Mouse (Mus musculus) forebrain, embryonic 10.5 days (tissue): ENCODE measurements around the gene Vapa. TPM values are rescaled to one million over a fixed set of nuclear protein-coding genes. Genes with fewer than 3 reads are reported as not detected.

ENCODE experiments used
- DNase-seq: peaks from one replicate; pipeline ENCODE4 v3.0.0-alpha.2; 2017; ENCODE audit warnings: low spot score; ENCODE audit errors: extremely low spot score
- H3K27ac ChIP-seq: fragments of 300-500 bp; sonication (generic); 2 replicates; pipeline ENCODE4 v1.5.1; 2016; ENCODE audit warnings: mild to moderate bottlenecking
- H3K27me3 ChIP-seq: fragments of 300-500 bp; sonication (generic); 2 replicates; pipeline ENCODE4 v1.6.1; 2016; ENCODE audit warnings: mild to moderate bottlenecking; ENCODE audit not compliant: poor library complexity, severe bottlenecking
- H3K36me3 ChIP-seq: fragments of 300-500 bp; sonication (generic); replicated peaks from 2 replicates; pipeline ENCODE4 v1.6.1; 2016; ENCODE audit warnings: mild to moderate bottlenecking, moderate library complexity
- H3K4me1 ChIP-seq: fragments of 300-500 bp; sonication (generic); 2 replicates; pipeline ENCODE4 v1.6.1; 2016
- H3K4me3 ChIP-seq: fragments of 300-500 bp; sonication (generic); 2 replicates; pipeline ENCODE4 v1.5.1; 2016; ENCODE audit warnings: mild to moderate bottlenecking, moderate library complexity
- H3K9me3 ChIP-seq: fragments of 300-500 bp; sonication (generic); 2 replicates; pipeline ENCODE4 v1.6.1; 2016; ENCODE audit warnings: mild to moderate bottlenecking, moderate library complexity
- WGBS: fragments of 180-500 bp; shearing (Covaris S2); methylation state at CpG from one replicate; pipeline ENCODE4 v1.1.7; 2016; 5-methylcytosine and 5-hydroxymethylcytosine counted together
- polyA plus RNA-seq: library from polyadenylated mRNA; unstranded; fragments of >200 nt; fragmentation: Nextera tagmentation; extraction: Ambion mirVana; gene quantifications from 2 replicates; pipeline ENCODE4 v1.2.1, GENCODE M21; 2016

The Vapa gene
- polyA plus RNA-seq, 1 experiment from 2014 or later: 159 TPM

DNA sequence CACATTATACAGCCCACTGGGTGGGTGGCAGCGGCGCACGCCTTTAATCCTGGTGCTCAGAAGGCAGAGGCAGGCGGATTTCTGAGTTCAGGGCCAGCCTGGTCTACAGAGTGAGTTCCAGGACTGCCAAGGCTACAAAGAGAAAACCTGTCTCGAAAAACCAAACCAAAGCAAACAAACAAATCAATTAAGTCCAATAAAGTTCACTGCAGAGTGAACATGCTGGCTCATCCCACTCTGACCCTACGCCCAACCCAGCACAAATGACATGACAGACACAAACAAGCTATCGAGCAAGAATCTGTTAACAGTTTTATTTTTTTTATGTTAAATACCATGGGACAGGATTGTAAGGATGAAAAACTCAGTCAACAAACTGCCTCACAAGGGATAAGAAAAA is 33.6 kb downstream of the Vapa start:
- no peaks in the 10 kb centered on the region for H3K9me3 ChIP-seq
- no peak overlapping the region for H3K4me3 ChIP-seq
- no peak for DNase-seq
- H3K36me3 ChIP-seq: peaks cover 51% of the 10 kb centered on the region
- 94% methylated on average over 7 of the region's 7 CpGs for WGBS
- no peaks in the 10 kb centered on the region for H3K27me3 ChIP-seq
- no peaks in the 10 kb centered on the region for H3K4me1 ChIP-seq
- no peak overlapping the region for H3K27ac ChIP-seq

DNA sequence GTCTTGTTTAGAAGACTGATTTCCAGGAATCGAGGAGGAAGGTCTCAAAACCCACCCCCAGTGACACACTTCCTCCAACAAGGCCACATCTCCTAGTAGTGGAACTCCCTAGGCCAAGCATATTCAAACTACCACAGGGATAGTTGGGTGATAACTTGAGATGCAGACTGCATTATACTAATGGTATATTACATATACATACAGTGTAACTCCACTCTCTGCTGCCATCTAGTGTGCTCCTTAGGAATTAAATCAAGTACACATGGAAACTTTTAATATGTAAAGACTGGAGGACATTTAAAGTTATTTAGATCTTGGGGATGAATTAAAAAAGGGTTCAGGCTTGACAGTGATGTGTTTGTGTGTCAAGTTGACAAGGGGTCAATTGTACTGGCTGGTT is 38.0 kb downstream of the Vapa start:
- Histone ChIP-seq H3K36me3 (peaks cover 20% of the 10 kb centered on the region), H3K9me3 (no peaks in the 10 kb centered on the region), H3K27ac (no peak overlapping the region), H3K4me1 (no peaks in the 10 kb centered on the region), H3K27me3 (no peaks in the 10 kb centered on the region), H3K4me3 (no peak overlapping the region)
- no peak for DNase-seq
- WGBS: 85% methylated on average over 1 of the region's 1 CpGs

DNA sequence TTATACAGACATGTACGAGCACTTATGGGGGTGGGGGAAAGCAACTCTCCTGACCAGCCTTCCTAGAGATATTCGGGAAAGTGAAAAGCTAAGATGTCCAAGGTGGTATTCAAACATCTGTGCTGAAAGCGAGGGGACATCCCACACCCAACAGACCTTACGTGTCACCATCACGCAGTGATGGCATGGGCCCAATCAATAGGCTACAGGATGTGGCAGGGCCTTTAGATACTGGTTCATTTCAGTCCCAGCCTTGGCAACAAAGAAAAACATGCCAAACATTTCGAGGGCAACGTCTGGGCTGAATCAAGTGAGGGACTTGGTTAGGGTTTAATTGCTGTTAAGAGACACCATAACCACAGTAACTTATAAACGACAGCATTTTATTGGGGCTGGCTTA is 38.5 kb downstream of the Vapa start:
- Histone ChIP-seq H3K27ac (no peak overlapping the region), H3K4me3 (no peak overlapping the region), H3K36me3 (peaks cover 15% of the 10 kb centered on the region), H3K4me1 (no peaks in the 10 kb centered on the region), H3K27me3 (no peaks in the 10 kb centered on the region), H3K9me3 (no peaks in the 10 kb centered on the region)
- DNase-seq: no peak
- 90% methylated on average over 8 of the region's 8 CpGs for WGBS

DNA sequence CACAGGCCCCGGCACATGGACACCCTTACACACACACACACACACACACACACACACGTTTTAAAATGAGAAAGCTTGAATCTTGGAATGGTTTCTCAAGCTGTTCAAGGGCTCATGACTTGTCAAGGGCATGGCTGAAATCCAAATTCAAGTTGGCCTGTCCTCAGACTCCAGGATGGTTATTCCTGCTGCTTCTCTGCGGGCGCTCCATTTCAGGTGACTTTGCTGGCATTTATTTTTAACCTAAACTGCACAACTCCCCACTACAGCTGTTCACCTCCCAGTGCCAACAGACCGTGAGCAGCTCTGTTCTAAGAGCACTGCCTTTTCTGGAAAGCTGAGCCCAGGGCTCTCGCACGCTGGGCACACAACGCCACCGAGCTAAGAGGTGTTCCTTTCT is 41.5 kb downstream of the Vapa start:
- DNase-seq: no peak
- Histone ChIP-seq H3K9me3 (no peaks in the 10 kb centered on the region), H3K4me1 (no peaks in the 10 kb centered on the region), H3K4me3 (no peak overlapping the region), H3K36me3 (no peaks in the 10 kb centered on the region; the same call in 1 of the 2 replicates), H3K27ac (no peak overlapping the region), H3K27me3 (no peaks in the 10 kb centered on the region)
- WGBS: 89% methylated on average over 9 of the region's 9 CpGs

DNA sequence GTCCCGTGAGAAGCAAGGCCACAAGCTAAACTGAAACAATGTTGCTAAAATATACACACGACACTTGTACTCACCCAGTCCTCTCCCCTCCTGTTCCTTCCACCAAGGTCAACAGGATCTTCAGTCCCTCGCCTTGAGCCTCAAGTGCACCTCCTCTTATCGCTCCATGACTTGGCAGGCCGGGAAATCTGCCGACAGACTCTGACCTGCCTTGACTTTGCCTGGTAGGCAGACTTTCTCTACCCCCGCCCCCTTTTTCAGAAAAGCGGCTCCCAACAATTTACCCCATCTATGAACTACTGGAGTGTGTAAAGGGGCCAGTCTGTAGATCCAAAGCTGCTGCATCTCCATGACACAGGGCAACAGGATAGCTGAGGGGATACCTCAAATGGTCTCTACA is 41.9 kb downstream of the Vapa start:
- Histone ChIP-seq H3K4me3 (no peak overlapping the region), H3K4me1 (no peaks in the 10 kb centered on the region), H3K9me3 (no peaks in the 10 kb centered on the region), H3K27me3 (no peaks in the 10 kb centered on the region), H3K36me3 (no peaks in the 10 kb centered on the region; the same call in 1 of the 2 replicates), H3K27ac (no peak overlapping the region)
- 95% methylated on average over 8 of the region's 8 CpGs for WGBS
- no peak for DNase-seq

DNA sequence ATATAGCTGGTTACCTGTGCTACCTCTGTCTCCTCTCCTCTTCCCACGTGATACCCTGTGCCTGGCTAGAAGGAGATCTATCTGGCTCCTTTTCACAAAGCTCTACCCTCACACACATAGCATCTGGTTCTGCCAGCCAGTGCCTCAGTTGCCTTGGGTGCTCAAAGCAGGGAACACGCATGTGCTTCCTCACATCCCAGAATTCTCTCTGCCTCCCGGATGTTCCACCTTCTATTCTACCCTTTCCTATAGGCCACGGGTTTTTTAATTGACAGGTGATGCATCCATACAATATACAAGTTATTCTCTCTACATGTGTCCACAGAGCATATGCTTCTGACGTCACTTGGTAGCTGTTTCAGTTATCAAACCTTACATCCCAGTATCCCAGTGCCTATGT is 49.2 kb downstream of the Vapa start:
- Histone ChIP-seq H3K27ac (no peak overlapping the region), H3K36me3 (no peaks in the 10 kb centered on the region), H3K4me1 (no peaks in the 10 kb centered on the region), H3K27me3 (no peaks in the 10 kb centered on the region), H3K9me3 (no peaks in the 10 kb centered on the region), H3K4me3 (no peak overlapping the region)
- WGBS: 74% methylated on average over 5 of the region's 5 CpGs
- no peak for DNase-seq

DNA sequence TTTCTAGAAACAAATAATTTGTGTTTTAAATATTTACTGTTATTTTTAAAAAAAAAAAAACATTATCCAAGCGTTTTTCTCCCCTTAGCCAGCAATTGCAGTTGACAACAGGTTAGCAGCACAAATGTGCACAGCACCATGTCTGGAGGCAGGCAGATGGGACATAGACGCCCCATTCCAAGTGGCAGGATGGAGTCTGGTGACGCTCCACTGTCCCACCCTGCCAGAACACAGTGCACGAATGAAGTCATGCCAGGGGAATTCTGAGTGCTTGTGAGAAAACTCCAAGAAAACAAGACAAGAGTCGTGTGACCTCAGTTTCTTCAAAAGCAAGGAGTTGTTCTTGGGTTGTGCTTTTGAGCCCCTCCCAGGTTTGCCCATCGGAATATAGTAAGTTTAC is 50.0 kb downstream of the Vapa start:
- Histone ChIP-seq H3K4me3 (no peak overlapping the region), H3K27ac (no peak overlapping the region), H3K36me3 (no peaks in the 10 kb centered on the region), H3K27me3 (no peaks in the 10 kb centered on the region), H3K4me1 (no peaks in the 10 kb centered on the region), H3K9me3 (no peaks in the 10 kb centered on the region)
- no peak for DNase-seq
- 70% methylated on average over 6 of the region's 6 CpGs for WGBS

DNA sequence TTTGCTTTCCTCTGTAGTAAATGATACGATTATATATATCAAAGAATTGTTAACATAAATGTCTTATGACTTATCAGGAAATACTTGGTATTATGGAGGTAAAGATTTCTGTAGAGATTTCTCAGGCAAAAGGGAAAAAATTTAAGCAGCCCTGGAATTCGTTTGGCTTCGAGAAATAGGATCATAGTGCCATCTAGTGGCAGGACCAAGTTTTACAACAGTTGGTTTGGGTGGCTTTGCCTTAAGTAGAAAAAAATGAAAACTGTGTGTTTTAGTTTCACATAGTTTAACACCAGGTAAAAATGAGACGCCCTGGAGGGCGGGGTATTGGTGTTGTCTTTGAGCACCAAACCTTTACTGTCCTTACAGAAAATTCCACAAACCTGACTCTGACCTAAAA is 50.6 kb downstream of the Vapa start:
- WGBS: 9% methylated on average over 5 of the region's 5 CpGs
- H3K27ac ChIP-seq: no peak overlapping the region
- no peak for DNase-seq
- H3K4me3 ChIP-seq: no peak overlapping the region
- no peaks in the 10 kb centered on the region for H3K9me3 ChIP-seq
- no peaks in the 10 kb centered on the region for H3K36me3 ChIP-seq
- H3K4me1 ChIP-seq: no peaks in the 10 kb centered on the region
- H3K27me3 ChIP-seq: no peaks in the 10 kb centered on the region

DNA sequence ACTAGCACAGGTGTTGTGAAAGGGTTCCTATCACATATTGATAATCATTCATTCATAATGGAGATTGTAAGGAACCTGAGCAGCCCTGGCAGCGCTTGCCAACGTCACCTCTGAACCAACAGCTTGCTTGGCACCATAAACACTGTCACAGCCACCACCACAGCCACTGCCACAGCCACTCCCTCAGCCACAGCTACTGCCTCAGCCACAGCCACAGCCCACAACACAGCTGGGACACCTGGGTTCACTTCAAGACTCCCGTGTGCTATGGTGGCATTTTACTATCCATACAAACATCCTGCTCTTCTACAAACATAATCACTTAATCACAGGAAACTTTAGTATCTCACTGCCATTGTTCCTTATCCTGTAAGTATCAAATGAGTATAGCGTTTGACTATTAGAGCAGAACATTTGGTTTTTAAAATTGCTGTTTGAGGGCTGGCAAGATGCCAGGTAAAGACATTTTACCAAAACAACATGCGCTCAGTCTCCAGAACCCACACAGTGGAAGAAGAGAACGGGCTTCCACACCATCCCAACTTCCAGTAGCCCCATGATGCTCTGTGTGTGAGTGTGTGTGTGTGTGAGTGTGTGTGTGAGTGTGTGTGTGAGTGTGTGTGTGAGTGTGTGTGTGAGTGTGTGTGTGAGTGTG is 51.9 kb downstream of the Vapa start:
- Histone ChIP-seq H3K9me3 (no peaks in the 10 kb centered on the region), H3K4me1 (no peaks in the 10 kb centered on the region), H3K4me3 (no peak overlapping the region), H3K27ac (no peak overlapping the region), H3K27me3 (no peaks in the 10 kb centered on the region), H3K36me3 (no peaks in the 10 kb centered on the region)
- WGBS: 89% methylated on average over 6 of the region's 6 CpGs
- no peak for DNase-seq

DNA sequence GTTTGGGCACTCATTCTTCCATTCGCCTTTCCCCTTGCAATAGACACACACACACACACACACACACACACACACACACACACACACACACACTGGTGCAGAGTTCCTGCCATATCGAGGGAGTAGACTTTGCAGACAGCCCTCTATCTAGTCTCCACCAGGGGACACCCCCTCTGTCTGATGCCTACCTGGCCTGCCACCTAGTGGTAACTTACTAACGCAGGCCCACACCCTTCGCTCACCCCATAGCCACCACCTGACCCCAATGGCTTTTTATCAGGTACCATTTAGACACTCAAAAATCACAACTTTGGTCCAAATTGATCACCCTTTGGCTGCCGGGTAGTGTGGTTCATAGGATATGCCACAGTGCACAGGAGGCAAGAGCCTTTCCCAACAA is 54.1 kb downstream of the Vapa start:
- no peaks in the 10 kb centered on the region for H3K36me3 ChIP-seq
- 47% methylated on average over 5 of the region's 5 CpGs for WGBS
- no peaks in the 10 kb centered on the region for H3K27me3 ChIP-seq
- H3K27ac ChIP-seq: no peak overlapping the region
- H3K9me3 ChIP-seq: no peaks in the 10 kb centered on the region
- H3K4me1 ChIP-seq: no peaks in the 10 kb centered on the region
- DNase-seq: no peak
- no peak overlapping the region for H3K4me3 ChIP-seq

DNA sequence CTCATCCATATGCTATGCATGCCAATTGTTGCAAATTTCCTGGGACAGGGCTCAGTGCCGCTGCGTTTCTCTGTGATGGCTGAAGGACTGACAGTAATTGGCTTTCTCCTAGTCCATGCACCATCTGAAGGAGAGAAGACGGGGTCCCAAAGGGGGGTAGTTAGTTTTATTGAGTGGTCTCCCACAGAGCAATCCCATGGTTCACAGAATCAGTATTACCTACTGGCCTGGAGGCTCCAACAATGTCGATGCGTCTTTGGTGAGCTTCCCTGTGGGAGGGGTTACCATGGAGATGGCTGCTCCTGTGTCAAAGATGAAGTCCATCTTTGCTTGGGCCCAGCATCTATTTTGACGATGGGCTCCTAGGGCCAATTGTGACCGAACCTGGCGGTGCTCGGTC is 54.6 kb downstream of the Vapa start:
- Histone ChIP-seq H3K36me3 (no peaks in the 10 kb centered on the region), H3K4me1 (no peaks in the 10 kb centered on the region), H3K27me3 (no peaks in the 10 kb centered on the region), H3K9me3 (no peaks in the 10 kb centered on the region), H3K27ac (no peak overlapping the region), H3K4me3 (peak overlapping the region; percentile 17)
- 66% methylated on average over 9 of the region's 9 CpGs for WGBS
- no peak for DNase-seq

DNA sequence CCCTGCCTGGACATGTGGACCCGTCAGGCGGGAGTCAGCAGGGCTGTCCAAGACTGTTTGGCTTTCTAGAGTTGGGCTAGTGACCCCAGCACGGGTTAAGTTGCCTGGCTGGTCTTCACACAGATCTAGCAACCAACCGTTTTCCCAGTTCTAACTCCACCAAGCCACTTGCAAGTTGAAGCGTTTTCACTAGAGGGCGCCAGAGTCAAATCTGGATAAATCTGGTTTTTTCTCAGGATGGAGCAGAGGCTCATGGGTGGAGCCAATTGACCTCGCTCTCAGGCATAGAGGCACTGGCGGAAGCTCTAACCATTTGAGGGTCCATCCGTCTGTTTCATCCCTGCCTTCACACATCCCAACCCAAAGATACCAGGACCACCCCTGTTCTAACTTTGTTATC is 55.1 kb downstream of the Vapa start:
- Histone ChIP-seq H3K27ac (no peak overlapping the region), H3K4me3 (peak overlapping the region; percentile 17), H3K27me3 (no peaks in the 10 kb centered on the region), H3K9me3 (no peaks in the 10 kb centered on the region), H3K36me3 (no peaks in the 10 kb centered on the region), H3K4me1 (no peaks in the 10 kb centered on the region)
- 47% methylated on average over 9 of the region's 9 CpGs for WGBS
- peak; percentile 55 for DNase-seq

DNA sequence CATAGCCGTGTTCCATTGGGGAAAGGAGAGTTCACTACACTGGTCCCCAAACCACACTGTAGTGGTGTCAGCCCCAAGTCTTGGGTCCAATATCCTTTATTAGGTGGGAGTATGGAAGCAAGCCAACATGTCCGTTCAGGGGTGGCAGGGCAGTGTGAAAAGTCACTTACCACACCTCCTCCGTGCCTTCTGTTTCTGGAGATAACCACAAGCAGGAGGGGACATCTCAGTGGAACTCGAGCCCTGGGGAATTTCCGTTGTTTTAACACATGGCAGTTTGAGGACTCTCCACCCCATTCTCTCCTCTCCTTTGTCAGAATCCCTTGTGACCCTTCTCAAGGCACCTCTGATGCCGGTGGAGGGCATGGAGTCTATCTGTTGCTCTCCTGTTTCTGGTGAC is 56.1 kb downstream of the Vapa start:
- no peak for DNase-seq
- WGBS: 89% methylated on average over 6 of the region's 6 CpGs
- no peaks in the 10 kb centered on the region for H3K4me1 ChIP-seq
- no peaks in the 10 kb centered on the region for H3K36me3 ChIP-seq
- no peak overlapping the region for H3K4me3 ChIP-seq
- H3K27me3 ChIP-seq: no peaks in the 10 kb centered on the region
- H3K9me3 ChIP-seq: no peaks in the 10 kb centered on the region
- H3K27ac ChIP-seq: no peak overlapping the region

DNA sequence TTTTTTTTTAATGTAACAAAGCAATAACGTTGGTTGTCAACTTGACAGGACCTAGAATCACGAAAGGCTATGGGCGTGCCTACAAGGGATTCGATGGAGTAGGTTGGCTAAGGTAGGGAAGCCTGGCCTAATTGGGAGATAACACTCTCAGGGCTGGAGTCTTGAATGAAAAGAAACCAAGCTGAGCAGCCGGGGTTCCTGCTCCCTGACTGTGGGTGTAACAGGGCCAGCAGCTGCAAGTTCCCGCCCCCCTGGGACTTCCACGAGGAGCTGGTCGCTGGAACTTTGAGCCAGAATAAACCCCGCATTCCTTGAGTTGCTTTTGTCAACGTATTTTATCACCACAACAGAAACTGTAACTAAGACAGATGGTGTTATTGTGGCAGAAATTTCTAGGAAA is 56.6 kb downstream of the Vapa start:
- no peaks in the 10 kb centered on the region for H3K9me3 ChIP-seq
- H3K27me3 ChIP-seq: no peaks in the 10 kb centered on the region
- H3K27ac ChIP-seq: no peak overlapping the region
- no peaks in the 10 kb centered on the region for H3K36me3 ChIP-seq
- no peak overlapping the region for H3K4me3 ChIP-seq
- no peaks in the 10 kb centered on the region for H3K4me1 ChIP-seq
- 75% methylated on average over 10 of the region's 10 CpGs for WGBS
- DNase-seq: no peak
